Mouse (Mus musculus): Measurements from ENCODE around the gene Stoml3. TPM values are rescaled to one million over a fixed set of nuclear protein-coding genes. Genes with fewer than 3 reads are reported as not detected.

Stoml3 gene
- polyA plus RNA-seq, 1 experiment from 2014 or later: not detected

DNA sequence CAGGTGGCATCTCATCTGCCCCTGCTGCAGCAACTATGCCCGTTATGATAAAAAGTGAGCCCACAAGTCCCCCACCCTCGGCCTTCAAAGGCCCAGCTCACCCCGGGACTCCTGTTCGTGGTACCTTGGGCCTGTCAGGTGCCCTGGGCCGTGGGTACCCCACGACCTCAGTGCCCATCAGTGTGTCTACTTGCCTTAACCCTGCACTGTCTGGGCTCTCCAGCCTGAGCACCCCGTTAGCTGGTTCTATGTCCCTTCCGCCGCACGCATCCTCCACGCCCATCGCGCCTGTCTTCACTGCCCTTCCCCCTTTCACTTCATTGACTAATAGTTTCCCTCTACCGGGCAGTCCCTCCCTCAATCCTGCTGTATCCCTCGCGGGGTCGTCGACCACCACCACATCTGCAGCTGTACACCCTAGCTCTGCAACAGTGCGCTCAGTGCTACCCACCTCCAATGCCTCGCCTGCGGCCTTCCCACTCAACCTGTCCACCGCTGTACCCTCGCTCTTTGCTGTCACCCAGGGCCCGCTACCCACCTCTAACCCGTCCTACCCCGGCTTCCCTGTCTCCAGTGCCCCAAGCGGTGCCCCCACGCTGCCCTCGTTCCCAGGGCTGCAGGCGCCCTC is 9.9 kb upstream of the Stoml3 start:
- 94% methylated on average over 30 of the region's 30 CpGs for WGBS
- H3K4me1 ChIP-seq: 0 out of 2 replicates have a peak, but pooled peaks cover 2% of the 10 kb centered on the region
- H3K4me3 ChIP-seq: no peak overlapping the region
- peaks cover 89% of the 10 kb centered on the region for H3K36me3 ChIP-seq
- no peak for ATAC-seq (ENCODE audit: extremely low read depth, insufficient number of reproducible peaks, low FRiP score, low TSS enrichment)
- H3K9me3 ChIP-seq: no peaks in the 10 kb centered on the region
- no peaks in the 10 kb centered on the region for H3K27me3 ChIP-seq (replicated peaks)
- H3K27ac ChIP-seq (replicated peaks): no peak overlapping the region
- H3K4me2 ChIP-seq: no peak overlapping the region
- H3K9ac ChIP-seq: no peak overlapping the region

DNA sequence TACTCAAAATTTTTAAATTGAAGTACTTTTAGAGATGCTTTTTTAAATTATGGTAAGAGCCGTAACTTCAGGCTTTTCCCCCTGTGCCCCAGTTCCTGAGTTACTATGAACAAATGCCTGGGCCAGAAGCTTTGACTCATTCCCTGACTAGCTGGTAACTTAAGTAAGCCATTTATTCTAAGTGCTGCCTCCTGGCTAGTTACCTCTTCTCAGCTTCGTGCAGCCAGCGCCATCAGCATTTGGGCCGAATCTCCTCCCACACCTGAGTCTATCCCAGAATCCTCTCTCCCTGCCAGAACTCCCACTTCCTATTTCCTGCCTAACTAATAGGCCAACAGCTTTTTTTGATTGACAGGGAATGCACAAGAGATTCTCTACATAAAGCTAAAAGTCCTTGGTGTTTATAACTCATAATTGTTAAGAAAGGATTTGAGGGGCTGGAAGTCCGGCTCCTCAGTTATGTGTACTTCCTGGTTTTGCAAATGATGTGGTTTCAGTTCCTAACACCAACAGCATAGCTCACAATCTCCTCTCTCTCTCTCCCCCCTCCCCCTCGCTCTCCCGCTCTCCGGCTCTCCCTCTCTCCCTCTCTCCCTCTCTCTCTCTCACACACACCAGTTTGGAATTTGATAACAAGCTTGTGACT is 4.9 kb upstream of the Stoml3 start:
- H3K27ac ChIP-seq (replicated peaks): no peak overlapping the region
- H3K36me3 ChIP-seq: peaks cover 41% of the 10 kb centered on the region

DNA sequence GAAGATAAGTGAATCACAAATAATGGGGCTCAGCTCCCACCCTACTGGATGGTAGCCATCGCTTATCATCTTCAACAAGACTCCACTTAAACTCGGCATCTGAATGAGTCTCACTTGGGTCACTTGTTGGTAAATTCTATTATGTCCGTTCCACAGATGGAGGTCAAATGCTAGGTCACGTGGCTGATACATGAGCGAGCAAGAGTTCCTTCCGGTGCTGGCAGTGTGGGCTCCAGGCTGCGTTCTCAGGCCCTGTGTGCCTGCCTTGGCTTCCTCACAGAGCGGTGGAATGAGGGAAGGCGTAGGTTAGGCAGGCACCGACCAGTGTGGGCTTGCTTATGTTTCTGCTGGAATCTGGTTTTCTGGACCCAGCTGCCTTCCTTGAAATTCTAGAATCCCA is 1.9 kb upstream of the Stoml3 start:
- ATAC-seq (ENCODE audit: extremely low read depth, insufficient number of reproducible peaks, low FRiP score, low TSS enrichment): no peak

More for the DNA sequence above, 4.9 kb upstream of the Stoml3 start:
- H3K4me1 ChIP-seq: peaks cover 28% of the 10 kb centered on the region
- no peak overlapping the region for H3K4me2 ChIP-seq
- whole genome bisulfite sequencing: 68% methylated on average over 8 of the region's 8 CpGs
- H3K27me3 ChIP-seq (replicated peaks): no peaks in the 10 kb centered on the region
- no peaks in the 10 kb centered on the region for H3K9me3 ChIP-seq
- no peak for ATAC-seq (ENCODE audit: extremely low read depth, insufficient number of reproducible peaks, low FRiP score, low TSS enrichment)
- no peak overlapping the region for H3K9ac ChIP-seq
- H3K4me3 ChIP-seq: no peak overlapping the region

GRCm38 (mm10) chr3:53486996-53487576 is 1.4 kb upstream of the Stoml3 start:
- H3K27me3 ChIP-seq (replicated peaks): no peaks in the 10 kb centered on the region
- H3K9ac ChIP-seq: peak overlapping the region; percentile 56
- WGBS: 39% methylated on average over 9 of the region's 9 CpGs
- H3K4me3 ChIP-seq: no peak overlapping the region
- H3K36me3 ChIP-seq: peaks cover 8% of the 10 kb centered on the region
- peaks cover 28% of the 10 kb centered on the region for H3K4me1 ChIP-seq
- peak overlapping the region; percentile 24; the same call in 1 of the 2 replicates for H3K4me2 ChIP-seq
- ATAC-seq (ENCODE audit: extremely low read depth, insufficient number of reproducible peaks, low FRiP score, low TSS enrichment): no peak
- H3K9me3 ChIP-seq: no peaks in the 10 kb centered on the region
- H3K27ac ChIP-seq (replicated peaks): peak overlapping the region; percentile 75

More for the DNA sequence above, 1.9 kb upstream of the Stoml3 start:
- Histone ChIP-seq H3K9ac (no peak overlapping the region), H3K4me1 (peaks cover 28% of the 10 kb centered on the region), H3K36me3 (peaks cover 12% of the 10 kb centered on the region), H3K9me3 (no peaks in the 10 kb centered on the region), H3K27me3 (replicated peaks) (no peaks in the 10 kb centered on the region), H3K27ac (replicated peaks) (peak overlapping the region; percentile 75), H3K4me3 (no peak overlapping the region), H3K4me2 (no peak overlapping the region)
- WGBS: 60% methylated on average over 10 of the region's 10 CpGs

DNA sequence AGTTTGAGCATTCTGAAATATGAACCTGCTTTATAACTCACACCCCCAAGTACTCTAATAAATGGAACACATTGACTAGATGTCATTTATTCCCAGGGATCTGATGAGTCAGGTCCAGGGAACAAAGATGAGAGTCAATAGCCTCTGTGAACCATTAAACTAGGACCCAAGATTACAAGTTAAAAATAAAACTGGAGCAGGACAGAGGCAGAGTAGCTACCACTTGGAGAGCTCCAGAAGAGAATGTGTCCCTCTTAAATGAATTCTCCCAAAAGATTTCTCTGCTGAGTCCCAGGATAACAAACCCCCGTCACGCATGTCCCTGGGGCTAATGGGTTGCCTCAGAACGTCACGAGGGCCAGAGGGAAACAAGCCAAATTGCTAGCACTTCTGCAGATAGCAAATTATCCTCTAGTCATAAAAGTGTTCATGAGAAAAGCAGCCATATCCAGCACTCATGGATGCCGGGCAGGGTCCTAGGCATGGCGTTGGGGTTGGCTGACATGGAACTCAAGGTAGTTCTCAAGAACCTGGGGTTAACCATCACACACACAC is 10.0 kb downstream of the Stoml3 start:
- Histone ChIP-seq H3K4me3 (no peak overlapping the region), H3K27ac (replicated peaks) (no peak overlapping the region), H3K9ac (no peak overlapping the region), H3K9me3 (no peaks in the 10 kb centered on the region), H3K4me1 (no peaks in the 10 kb centered on the region), H3K4me2 (no peak overlapping the region), H3K36me3 (no peaks in the 10 kb centered on the region), H3K27me3 (replicated peaks) (no peaks in the 10 kb centered on the region)
- no peak for ATAC-seq (ENCODE audit: extremely low read depth, insufficient number of reproducible peaks, low FRiP score, low TSS enrichment)
- 54% methylated on average over 6 of the region's 6 CpGs for WGBS

GRCm38 (mm10) chr3:53502428-53502827 is 14.0 kb downstream of the Stoml3 start:
- Histone ChIP-seq H3K27ac (replicated peaks) (no peak overlapping the region), H3K9me3 (no peaks in the 10 kb centered on the region), H3K4me2 (no peak overlapping the region), H3K9ac (no peak overlapping the region), H3K4me1 (no peaks in the 10 kb centered on the region), H3K4me3 (no peak overlapping the region), H3K27me3 (replicated peaks) (no peaks in the 10 kb centered on the region), H3K36me3 (no peaks in the 10 kb centered on the region)
- ATAC-seq (ENCODE audit: extremely low read depth, insufficient number of reproducible peaks, low FRiP score, low TSS enrichment): no peak
- WGBS: 55% methylated on average over 6 of the region's 6 CpGs

DNA sequence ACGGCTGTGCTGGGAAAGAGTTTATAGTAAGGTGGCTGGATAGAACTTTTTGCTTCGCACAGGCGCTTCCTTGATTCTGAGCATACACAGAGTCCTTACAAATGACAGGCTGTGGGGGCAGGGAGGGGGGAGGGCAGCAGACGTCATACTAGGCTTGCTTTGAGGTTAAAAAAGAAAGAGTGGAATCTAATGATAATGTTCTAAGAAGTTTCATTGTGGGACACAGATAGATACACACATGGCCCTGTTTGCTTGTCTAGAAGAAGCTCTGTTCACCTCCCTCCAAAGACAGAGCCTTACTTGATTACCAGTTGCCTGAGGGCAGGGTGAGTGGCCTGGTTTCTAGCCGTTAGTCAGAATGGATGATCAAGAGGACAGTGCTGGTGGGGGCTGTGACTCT is 24.6 kb downstream of the Stoml3 start:
- 36% methylated on average over 5 of the region's 5 CpGs for WGBS
- Histone ChIP-seq H3K36me3 (peaks cover 10% of the 10 kb centered on the region; the same call in 1 of the 2 replicates), H3K9me3 (no peaks in the 10 kb centered on the region), H3K4me2 (no peak overlapping the region), H3K4me1 (peaks cover 11% of the 10 kb centered on the region), H3K27me3 (replicated peaks) (no peaks in the 10 kb centered on the region), H3K27ac (replicated peaks) (no peak overlapping the region), H3K4me3 (no peak overlapping the region), H3K9ac (no peak overlapping the region)
- no peak for ATAC-seq (ENCODE audit: extremely low read depth, insufficient number of reproducible peaks, low FRiP score, low TSS enrichment)

- Histone ChIP-seq H3K9ac (no peak overlapping the region), H3K27ac (replicated peaks) (no peak overlapping the region), H3K36me3 (peaks cover 18% of the 10 kb centered on the region), H3K9me3 (no peaks in the 10 kb centered on the region), H3K4me2 (no peak overlapping the region), H3K4me1 (peaks cover 11% of the 10 kb centered on the region), H3K4me3 (no peak overlapping the region), H3K27me3 (replicated peaks) (no peaks in the 10 kb centered on the region)
- ATAC-seq (ENCODE audit: extremely low read depth, insufficient number of reproducible peaks, low FRiP score, low TSS enrichment): no peak
- WGBS: 52% methylated on average over 4 of the region's 4 CpGs
These were observed 26.0 kb downstream of the Stoml3 start for GRCm38 (mm10) chr3:53514221-53515065.

DNA sequence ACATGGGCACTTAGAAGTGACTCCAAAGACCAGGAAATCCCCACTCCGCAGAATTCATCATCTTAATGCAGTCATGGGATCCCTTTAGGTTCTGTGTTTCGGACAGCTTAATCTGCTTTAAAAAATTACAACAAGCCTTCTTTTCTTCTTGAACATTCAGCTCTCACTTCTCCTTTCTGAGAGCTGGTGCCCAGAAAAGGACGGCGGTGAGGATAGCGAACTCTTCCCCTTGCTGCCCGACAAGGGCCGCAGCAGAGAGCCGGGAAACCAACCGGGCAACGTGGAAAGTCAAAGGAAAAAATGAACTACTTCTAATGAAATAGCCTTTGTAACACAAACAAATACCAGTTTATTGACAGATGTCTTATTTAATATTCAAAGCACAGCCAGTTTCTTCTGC is 34.3 kb downstream of the Stoml3 start:
- Histone ChIP-seq H3K9me3 (no peaks in the 10 kb centered on the region), H3K27me3 (replicated peaks) (no peaks in the 10 kb centered on the region), H3K4me3 (no peak overlapping the region), H3K36me3 (peaks cover 17% of the 10 kb centered on the region), H3K4me1 (0 out of 2 replicates have a peak, but pooled peaks cover 4% of the 10 kb centered on the region), H3K9ac (no peak overlapping the region), H3K27ac (replicated peaks) (no peak overlapping the region), H3K4me2 (no peak overlapping the region)
- ATAC-seq (ENCODE audit: extremely low read depth, insufficient number of reproducible peaks, low FRiP score, low TSS enrichment): no peak
- WGBS: 85% methylated on average over 10 of the region's 10 CpGs

DNA sequence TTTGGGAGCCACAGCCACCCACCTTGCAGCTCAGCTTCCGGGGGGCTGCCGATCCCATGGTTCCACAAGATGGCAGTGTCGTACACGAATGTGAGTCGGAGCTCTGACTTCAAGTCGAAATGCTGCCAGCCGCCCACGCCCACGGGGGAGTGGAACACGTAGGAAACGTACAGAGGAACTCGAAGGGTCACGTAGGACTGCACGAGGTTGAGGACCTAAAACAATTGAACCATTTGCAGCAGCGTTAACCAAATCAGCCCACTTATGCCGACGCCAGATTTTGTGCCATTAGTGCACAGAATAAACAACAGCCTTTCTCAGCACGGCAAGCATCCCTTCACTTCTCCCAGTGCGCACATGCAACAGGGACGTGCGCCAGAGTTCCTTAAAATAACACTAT is 37.3 kb downstream of the Stoml3 start:
- 5% methylated on average over 21 of the region's 21 CpGs for WGBS
- Histone ChIP-seq H3K36me3 (no peaks in the 10 kb centered on the region), H3K27ac (replicated peaks) (no peak overlapping the region), H3K4me3 (peak overlapping the region; percentile 47), H3K9me3 (no peaks in the 10 kb centered on the region), H3K9ac (peak overlapping the region; percentile 72), H3K4me1 (0 out of 2 replicates have a peak, but pooled peaks cover 4% of the 10 kb centered on the region), H3K27me3 (replicated peaks) (no peaks in the 10 kb centered on the region), H3K4me2 (peak overlapping the region; percentile 75)
- ATAC-seq (ENCODE audit: extremely low read depth, insufficient number of reproducible peaks, low FRiP score, low TSS enrichment): no peak

- Histone ChIP-seq H3K4me1 (0 out of 2 replicates have a peak, but pooled peaks cover 4% of the 10 kb centered on the region), H3K27me3 (replicated peaks) (no peaks in the 10 kb centered on the region), H3K27ac (replicated peaks) (no peak overlapping the region), H3K4me2 (no peak overlapping the region), H3K9ac (no peak overlapping the region), H3K4me3 (no peak overlapping the region), H3K9me3 (no peaks in the 10 kb centered on the region), H3K36me3 (peaks cover 7% of the 10 kb centered on the region)
- 79% methylated on average over 6 of the region's 6 CpGs for WGBS
- ATAC-seq (ENCODE audit: extremely low read depth, insufficient number of reproducible peaks, low FRiP score, low TSS enrichment): no peak
These were observed 41.9 kb downstream of the Stoml3 start for GRCm38 (mm10) chr3:53530305-53530704.

Data from heart, embryonic 13.5 days (tissue).